Mouse (Mus musculus): ENCODE data around the gene Habp4. TPM values are rescaled to one million over a fixed set of nuclear protein-coding genes. Genes with fewer than 3 reads are reported as not detected.

Habp4 gene
- total and polyA plus RNA-seq, 3 experiments, result 12.4 to 33.9 (median 22.0) TPM

GRCm38 (mm10) chr13:64208146-64208545 lies 46.5 kb downstream of the Habp4 start:
- TF ChIP-seq GATA2 (IDR thresholded peaks at IDR 0.05; ENCODE audit: borderline replicate concordance, low read depth, low read length) (no peak), TAL1 (conservative IDR thresholded peaks at IDR 0.05; ENCODE audit: low read depth, low read length) (no peak), CTCF (IDR thresholded peaks at IDR 0.05; ENCODE audit: low read depth, low read length) (no peak), POLR2AphosphoS5 (IDR thresholded peaks at IDR 0.05; ENCODE audit: insufficient replicate concordance, low read depth, low read length) (no peak), GATA1 (IDR thresholded peaks at IDR 0.05; ENCODE audit: borderline replicate concordance, low read length) (no peak)
- no peaks in the 10 kb centered on the region for H3K4me1 ChIP-seq (ENCODE audit: insufficient read depth, low read depth, low read length)
- no peak overlapping the region for H3K4me3 ChIP-seq (ENCODE audit: low read depth, low read length)
- DNase-seq (ENCODE audit: low spot score) (no peak), ATAC-seq (ENCODE audit: extremely low read depth, insufficient number of reproducible peaks, low FRiP score, poor library complexity, severe bottlenecking) (no peak)
- H3K27me3 ChIP-seq (ENCODE audit: insufficient read depth, low read length), result peaks cover 10% of the 10 kb centered on the region; the same call in 1 of the 2 replicates
- H3K36me3 ChIP-seq (replicated peaks), result no peaks in the 10 kb centered on the region
- no peaks in the 10 kb centered on the region for H3K9me3 ChIP-seq (replicated peaks)

GRCm38 (mm10) chr13:64211995-64212603 lies 50.5 kb downstream of the Habp4 start:
- Histone ChIP-seq H3K4me3 (ENCODE audit: low read depth, low read length) (no peak overlapping the region), H3K36me3 (replicated peaks) (no peaks in the 10 kb centered on the region), H3K4me1 (ENCODE audit: insufficient read depth, low read depth, low read length) (no peaks in the 10 kb centered on the region), H3K9me3 (replicated peaks) (no peaks in the 10 kb centered on the region), H3K27me3 (ENCODE audit: insufficient read depth, low read length) (no peaks in the 10 kb centered on the region)
- no peak for TF ChIP-seq TAL1 (conservative IDR thresholded peaks at IDR 0.05; ENCODE audit: low read depth, low read length)
- no peak for TF ChIP-seq GATA2 (IDR thresholded peaks at IDR 0.05; ENCODE audit: borderline replicate concordance, low read depth, low read length)
- TF ChIP-seq GATA1 (IDR thresholded peaks at IDR 0.05; ENCODE audit: borderline replicate concordance, low read length), result no peak
- no peak for TF ChIP-seq POLR2AphosphoS5 (IDR thresholded peaks at IDR 0.05; ENCODE audit: insufficient replicate concordance, low read depth, low read length)
- no peak for TF ChIP-seq CTCF (IDR thresholded peaks at IDR 0.05; ENCODE audit: low read depth, low read length)
- DNase-seq (ENCODE audit: low spot score) (no peak), ATAC-seq (ENCODE audit: extremely low read depth, insufficient number of reproducible peaks, low FRiP score, poor library complexity, severe bottlenecking) (no peak)

DNA sequence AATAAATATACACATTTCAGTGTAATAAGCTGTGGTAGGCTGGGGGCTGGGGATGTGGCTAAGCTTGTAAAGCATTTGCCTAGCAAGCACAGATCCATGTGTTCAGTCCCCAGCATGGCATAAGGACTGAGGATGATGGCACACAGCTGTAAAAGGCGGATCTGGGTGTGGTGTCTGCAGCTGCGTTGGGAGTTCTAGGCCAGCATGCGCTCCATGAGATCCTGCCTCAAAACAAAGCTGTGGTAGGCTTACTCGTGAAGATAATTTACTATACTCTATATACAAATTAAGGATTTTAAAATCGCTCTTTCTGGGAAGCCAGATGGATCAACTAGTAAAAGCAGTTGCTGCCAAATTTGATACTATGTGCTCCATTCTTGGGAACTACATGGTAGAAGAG lies 53.3 kb downstream of the Habp4 start:
- no peak for ATAC-seq (ENCODE audit: extremely low read depth, insufficient number of reproducible peaks, low FRiP score, poor library complexity, severe bottlenecking)
- no peaks in the 10 kb centered on the region for H3K4me1 ChIP-seq (ENCODE audit: insufficient read depth, low read depth, low read length)
- no peaks in the 10 kb centered on the region for H3K9me3 ChIP-seq (replicated peaks)
- TF ChIP-seq GATA2 (IDR thresholded peaks at IDR 0.05; ENCODE audit: borderline replicate concordance, low read depth, low read length) (no peak), GATA1 (IDR thresholded peaks at IDR 0.05; ENCODE audit: borderline replicate concordance, low read length) (no peak)
- H3K36me3 ChIP-seq (replicated peaks), result no peaks in the 10 kb centered on the region
- H3K27me3 ChIP-seq (ENCODE audit: insufficient read depth, low read length), result no peaks in the 10 kb centered on the region
- DNase-seq (ENCODE audit: low spot score), result no peak
- H3K4me3 ChIP-seq (ENCODE audit: low read depth, low read length), result no peak overlapping the region

GRCm38 (mm10) chr13:64225738-64226137 lies 64.1 kb downstream of the Habp4 start:
- H3K36me3 ChIP-seq (replicated peaks), result no peaks in the 10 kb centered on the region
- DNase-seq (ENCODE audit: low spot score) (no peak), ATAC-seq (ENCODE audit: extremely low read depth, insufficient number of reproducible peaks, low FRiP score, poor library complexity, severe bottlenecking) (no peak)
- no peaks in the 10 kb centered on the region for H3K4me1 ChIP-seq (ENCODE audit: insufficient read depth, low read depth, low read length)
- H3K4me3 ChIP-seq (ENCODE audit: low read depth, low read length), result no peak overlapping the region
- no peaks in the 10 kb centered on the region for H3K9me3 ChIP-seq (replicated peaks)
- peaks cover 8% of the 10 kb centered on the region for H3K27me3 ChIP-seq (ENCODE audit: insufficient read depth, low read length)
- no peak for TF ChIP-seq POLR2AphosphoS5 (IDR thresholded peaks at IDR 0.05; ENCODE audit: insufficient replicate concordance, low read depth, low read length)
- TF ChIP-seq GATA2 (IDR thresholded peaks at IDR 0.05; ENCODE audit: borderline replicate concordance, low read depth, low read length), result no peak
- TF ChIP-seq GATA1 (IDR thresholded peaks at IDR 0.05; ENCODE audit: borderline replicate concordance, low read length), result no peak
- TF ChIP-seq CTCF (IDR thresholded peaks at IDR 0.05; ENCODE audit: low read depth, low read length), result no peak
- TF ChIP-seq TAL1 (conservative IDR thresholded peaks at IDR 0.05; ENCODE audit: low read depth, low read length), result no peak

DNA sequence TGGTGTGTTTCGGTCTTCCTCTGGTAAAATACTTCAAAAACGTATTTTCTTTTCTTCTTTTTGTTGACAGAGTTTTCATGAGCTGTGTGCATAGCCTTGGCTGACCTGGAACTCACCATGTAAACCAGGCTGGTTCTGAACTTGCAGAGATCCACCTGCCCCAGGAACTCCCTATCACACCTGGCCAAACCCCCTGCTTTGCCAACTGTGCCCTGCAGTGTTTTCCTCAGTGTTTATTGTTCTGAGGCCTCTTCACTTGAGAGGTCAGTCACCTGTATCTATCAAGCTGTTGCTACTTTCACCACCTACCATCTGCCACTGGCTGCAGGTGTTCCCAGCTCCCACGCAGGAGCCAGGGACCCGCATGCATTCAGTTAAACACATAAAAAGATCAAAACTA lies 65.1 kb downstream of the Habp4 start:
- TF ChIP-seq CTCF (IDR thresholded peaks at IDR 0.05; ENCODE audit: low read depth, low read length) (no peak), TAL1 (conservative IDR thresholded peaks at IDR 0.05; ENCODE audit: low read depth, low read length) (no peak), GATA2 (IDR thresholded peaks at IDR 0.05; ENCODE audit: borderline replicate concordance, low read depth, low read length) (no peak), POLR2AphosphoS5 (IDR thresholded peaks at IDR 0.05; ENCODE audit: insufficient replicate concordance, low read depth, low read length) (no peak), GATA1 (IDR thresholded peaks at IDR 0.05; ENCODE audit: borderline replicate concordance, low read length) (no peak)
- H3K36me3 ChIP-seq (replicated peaks), result no peaks in the 10 kb centered on the region
- H3K4me3 ChIP-seq (ENCODE audit: low read depth, low read length), result no peak overlapping the region
- no peak for ATAC-seq (ENCODE audit: extremely low read depth, insufficient number of reproducible peaks, low FRiP score, poor library complexity, severe bottlenecking)
- no peaks in the 10 kb centered on the region for H3K4me1 ChIP-seq (ENCODE audit: insufficient read depth, low read depth, low read length)
- no peak for DNase-seq (ENCODE audit: low spot score)
- peaks cover 2% of the 10 kb centered on the region; the same call in 1 of the 2 replicates for H3K27me3 ChIP-seq (ENCODE audit: insufficient read depth, low read length)
- no peaks in the 10 kb centered on the region for H3K9me3 ChIP-seq (replicated peaks)

DNA sequence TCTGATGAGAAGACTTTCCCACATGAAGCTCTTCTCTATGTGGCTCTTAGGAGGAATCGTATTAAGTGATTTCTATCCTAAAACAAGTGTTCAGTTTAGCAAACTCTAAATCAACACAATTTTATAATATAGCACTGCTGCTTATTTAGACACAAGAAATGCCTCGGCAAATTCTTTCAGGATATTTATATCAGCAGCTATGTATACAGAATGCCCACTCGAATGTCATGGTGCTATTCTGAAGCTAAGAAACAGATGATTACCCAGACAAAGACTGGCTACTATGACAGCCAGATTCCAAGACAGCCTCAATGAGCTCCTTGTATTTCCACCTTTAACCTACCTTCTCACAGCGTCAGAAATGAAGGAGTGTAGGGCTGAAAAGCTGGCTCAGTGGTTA lies 71.5 kb downstream of the Habp4 start:
- TF ChIP-seq TAL1 (conservative IDR thresholded peaks at IDR 0.05; ENCODE audit: low read depth, low read length), result no peak
- no peak for TF ChIP-seq GATA1 (IDR thresholded peaks at IDR 0.05; ENCODE audit: borderline replicate concordance, low read length)
- TF ChIP-seq CTCF (IDR thresholded peaks at IDR 0.05; ENCODE audit: low read depth, low read length), result no peak
- no peak for TF ChIP-seq GATA2 (IDR thresholded peaks at IDR 0.05; ENCODE audit: borderline replicate concordance, low read depth, low read length)
- TF ChIP-seq POLR2AphosphoS5 (IDR thresholded peaks at IDR 0.05; ENCODE audit: insufficient replicate concordance, low read depth, low read length), result no peak
- Histone ChIP-seq H3K9me3 (replicated peaks) (no peaks in the 10 kb centered on the region), H3K27me3 (ENCODE audit: insufficient read depth, low read length) (no peaks in the 10 kb centered on the region), H3K4me3 (ENCODE audit: low read depth, low read length) (no peak overlapping the region), H3K4me1 (ENCODE audit: insufficient read depth, low read depth, low read length) (peaks cover 8% of the 10 kb centered on the region), H3K36me3 (replicated peaks) (no peaks in the 10 kb centered on the region)
- DNase-seq (ENCODE audit: low spot score), result no peak
- ATAC-seq (ENCODE audit: extremely low read depth, insufficient number of reproducible peaks, low FRiP score, poor library complexity, severe bottlenecking), result no peak
